Mouse (Mus musculus): ENCODE data around the gene Sdcbp2.

GRCm38 (mm10) chr2:151564006-151564405 lies 8.4 kb upstream of the Sdcbp2 start:
- TF ChIP-seq GATA1 (IDR thresholded peaks at IDR 0.05; ENCODE audit: borderline replicate concordance, low read length) (no peak), FLI1 (IDR thresholded peaks at IDR 0.05; ENCODE audit: low read length) (no peak)
